Mouse (Mus musculus) forebrain, embryonic 10.5 days (tissue): ENCODE measurements at regions not wholly inside any gene's neighbourhood (a gene's known extent, or its start where the extent isn't known, plus 50 kb on each side); places are given as distances from the start of the nearest gene placed in this dataset.

Source experiments
- DNase-seq: peaks from one replicate; pipeline ENCODE4 v3.0.0-alpha.2; 2017; ENCODE audit warnings: low spot score; ENCODE audit errors: extremely low spot score
- H3K27ac ChIP-seq: fragments of 300-500 bp; sonication (generic); 2 replicates; pipeline ENCODE4 v1.5.1; 2016; ENCODE audit warnings: mild to moderate bottlenecking
- H3K27me3 ChIP-seq: fragments of 300-500 bp; sonication (generic); 2 replicates; pipeline ENCODE4 v1.6.1; 2016; ENCODE audit warnings: mild to moderate bottlenecking; ENCODE audit not compliant: poor library complexity, severe bottlenecking
- H3K36me3 ChIP-seq: fragments of 300-500 bp; sonication (generic); replicated peaks from 2 replicates; pipeline ENCODE4 v1.6.1; 2016; ENCODE audit warnings: mild to moderate bottlenecking, moderate library complexity
- H3K4me1 ChIP-seq: fragments of 300-500 bp; sonication (generic); 2 replicates; pipeline ENCODE4 v1.6.1; 2016
- H3K4me3 ChIP-seq: fragments of 300-500 bp; sonication (generic); 2 replicates; pipeline ENCODE4 v1.5.1; 2016; ENCODE audit warnings: mild to moderate bottlenecking, moderate library complexity
- H3K9me3 ChIP-seq: fragments of 300-500 bp; sonication (generic); 2 replicates; pipeline ENCODE4 v1.6.1; 2016; ENCODE audit warnings: mild to moderate bottlenecking, moderate library complexity
- WGBS: fragments of 180-500 bp; shearing (Covaris S2); methylation state at CpG from one replicate; pipeline ENCODE4 v1.1.7; 2016; 5-methylcytosine and 5-hydroxymethylcytosine counted together

GRCm38 (mm10) chr3:70223443-70224065 is 216.1 kb downstream of the Otol1 start:
- no peak overlapping the region for H3K4me3 ChIP-seq
- DNase-seq: no peak
- H3K36me3 ChIP-seq: no peaks in the 10 kb centered on the region
- H3K27ac ChIP-seq: no peak overlapping the region
- no peaks in the 10 kb centered on the region for H3K27me3 ChIP-seq
- no peaks in the 10 kb centered on the region for H3K4me1 ChIP-seq
- no peaks in the 10 kb centered on the region for H3K9me3 ChIP-seq
- WGBS: 87% methylated on average over 3 of the region's 3 CpGs

- no peak for DNase-seq
- whole genome bisulfite sequencing: 95% methylated on average over 6 of the region's 6 CpGs
- no peak overlapping the region for H3K4me3 ChIP-seq
- no peaks in the 10 kb centered on the region for H3K36me3 ChIP-seq
- no peaks in the 10 kb centered on the region for H3K27me3 ChIP-seq
- H3K4me1 ChIP-seq: no peaks in the 10 kb centered on the region
- no peaks in the 10 kb centered on the region for H3K9me3 ChIP-seq
- H3K27ac ChIP-seq: no peak overlapping the region
Observed at GRCm38 (mm10) chr3:70224846-70225245, 217.4 kb downstream of the Otol1 start.

- Histone ChIP-seq H3K4me3 (no peak overlapping the region), H3K27ac (no peak overlapping the region), H3K36me3 (no peaks in the 10 kb centered on the region), H3K27me3 (no peaks in the 10 kb centered on the region), H3K9me3 (no peaks in the 10 kb centered on the region), H3K4me1 (no peaks in the 10 kb centered on the region)
- 85% methylated on average over 4 of the region's 4 CpGs for WGBS
- DNase-seq: no peak
Observed at GRCm38 (mm10) chr3:70227165-70227564, 219.8 kb downstream of the Otol1 start.

GRCm38 (mm10) chr3:70248655-70249054 is 241.2 kb downstream of the Otol1 start:
- 55% methylated on average over 3 of the region's 3 CpGs for WGBS
- Histone ChIP-seq H3K4me3 (no peak overlapping the region), H3K27ac (no peak overlapping the region), H3K9me3 (no peaks in the 10 kb centered on the region), H3K36me3 (no peaks in the 10 kb centered on the region), H3K4me1 (no peaks in the 10 kb centered on the region), H3K27me3 (no peaks in the 10 kb centered on the region)
- DNase-seq: no peak

GRCm38 (mm10) chr3:70249922-70250321 is 242.5 kb downstream of the Otol1 start:
- Histone ChIP-seq H3K4me3 (no peak overlapping the region), H3K36me3 (no peaks in the 10 kb centered on the region), H3K9me3 (no peaks in the 10 kb centered on the region), H3K4me1 (no peaks in the 10 kb centered on the region), H3K27me3 (no peaks in the 10 kb centered on the region), H3K27ac (no peak overlapping the region)
- no peak for DNase-seq
- WGBS: 85% methylated on average over 4 of the region's 4 CpGs

- Histone ChIP-seq H3K27me3 (no peaks in the 10 kb centered on the region), H3K4me1 (no peaks in the 10 kb centered on the region), H3K27ac (no peak overlapping the region), H3K36me3 (no peaks in the 10 kb centered on the region), H3K9me3 (no peaks in the 10 kb centered on the region), H3K4me3 (no peak overlapping the region)
- DNase-seq: no peak
- WGBS: 93% methylated on average over 7 of the region's 7 CpGs
Observed at GRCm38 (mm10) chr3:70250733-70251132, 243.3 kb downstream of the Otol1 start.

- WGBS: 31% methylated on average over 3 of the region's 3 CpGs
- H3K36me3 ChIP-seq: no peaks in the 10 kb centered on the region
Observed at GRCm38 (mm10) chr3:70263318-70263717, 255.9 kb downstream of the Otol1 start.

GRCm38 (mm10) chr3:70288590-70289388 is 281.4 kb downstream of the Otol1 start:
- H3K36me3 ChIP-seq: no peaks in the 10 kb centered on the region
- WGBS: 84% methylated on average over 7 of the region's 7 CpGs
- H3K27ac ChIP-seq: no peak overlapping the region
- no peak for DNase-seq
- H3K4me3 ChIP-seq: no peak overlapping the region
- H3K9me3 ChIP-seq: no peaks in the 10 kb centered on the region
- no peaks in the 10 kb centered on the region for H3K4me1 ChIP-seq
- H3K27me3 ChIP-seq: no peaks in the 10 kb centered on the region

More at GRCm38 (mm10) chr3:70263318-70263717, 255.9 kb downstream of the Otol1 start:
- Histone ChIP-seq H3K27ac (peak overlapping the region; percentile 35; the same call in 1 of the 2 replicates), H3K4me3 (no peak overlapping the region), H3K9me3 (no peaks in the 10 kb centered on the region), H3K4me1 (peaks cover 16% of the 10 kb centered on the region), H3K27me3 (no peaks in the 10 kb centered on the region)
- DNase-seq: no peak

- 91% methylated on average over 1 of the region's 1 CpGs for WGBS
- H3K27ac ChIP-seq: no peak overlapping the region
- no peak overlapping the region for H3K4me3 ChIP-seq
- H3K4me1 ChIP-seq: no peaks in the 10 kb centered on the region
- no peaks in the 10 kb centered on the region for H3K36me3 ChIP-seq
- DNase-seq: no peak
- H3K27me3 ChIP-seq: no peaks in the 10 kb centered on the region
- H3K9me3 ChIP-seq: no peaks in the 10 kb centered on the region
Observed at GRCm38 (mm10) chr3:70307556-70307955, 300.1 kb downstream of the Otol1 start.

GRCm38 (mm10) chr3:70308061-70308461 is 300.6 kb downstream of the Otol1 start:
- 89% methylated on average over 3 of the region's 3 CpGs for WGBS
- H3K4me3 ChIP-seq: no peak overlapping the region
- H3K27ac ChIP-seq: no peak overlapping the region
- no peaks in the 10 kb centered on the region for H3K27me3 ChIP-seq
- no peaks in the 10 kb centered on the region for H3K9me3 ChIP-seq
- no peaks in the 10 kb centered on the region for H3K4me1 ChIP-seq
- no peak for DNase-seq
- H3K36me3 ChIP-seq: no peaks in the 10 kb centered on the region

- 86% methylated on average over 4 of the region's 4 CpGs for WGBS
- Histone ChIP-seq H3K4me3 (no peak overlapping the region), H3K36me3 (no peaks in the 10 kb centered on the region), H3K27me3 (no peaks in the 10 kb centered on the region), H3K27ac (no peak overlapping the region), H3K9me3 (no peaks in the 10 kb centered on the region), H3K4me1 (no peaks in the 10 kb centered on the region)
- DNase-seq: no peak
Observed at GRCm38 (mm10) chr3:70309304-70309703, 301.9 kb downstream of the Otol1 start.

GRCm38 (mm10) chr3:70311055-70311454 is 303.6 kb downstream of the Otol1 start:
- Histone ChIP-seq H3K9me3 (no peaks in the 10 kb centered on the region), H3K4me3 (no peak overlapping the region), H3K36me3 (no peaks in the 10 kb centered on the region), H3K27ac (no peak overlapping the region), H3K27me3 (no peaks in the 10 kb centered on the region), H3K4me1 (no peaks in the 10 kb centered on the region)
- no peak for DNase-seq

GRCm38 (mm10) chr3:70312034-70312433 is 304.6 kb downstream of the Otol1 start:
- no peak overlapping the region for H3K4me3 ChIP-seq
- H3K27me3 ChIP-seq: no peaks in the 10 kb centered on the region
- no peak for DNase-seq
- H3K9me3 ChIP-seq: no peaks in the 10 kb centered on the region
- H3K4me1 ChIP-seq: no peaks in the 10 kb centered on the region
- H3K36me3 ChIP-seq: no peaks in the 10 kb centered on the region
- no peak overlapping the region for H3K27ac ChIP-seq
- WGBS: 88% methylated on average over 3 of the region's 3 CpGs
